Mouse (Mus musculus): Measurements from ENCODE around the gene Son. TPM values are rescaled to one million over a fixed set of nuclear protein-coding genes. Genes with fewer than 3 reads are reported as not detected.

Gene Son
- polyA plus RNA-seq, 1 experiment, result 192 TPM

GRCm38 (mm10) chr16:91618511-91619501, 28.5 kb upstream of the Son start, which contains the start of gene Dnajc28:
Dnajc28 (minus strand) TSS chr16:91619026.
- H3K9me3 ChIP-seq (replicated peaks; ENCODE audit: control insufficient read depth, insufficient read depth, low read length, poor library complexity, severe bottlenecking), result no peaks in the 10 kb centered on the region
- no peaks in the 10 kb centered on the region for H3K27me3 ChIP-seq (ENCODE audit: control insufficient read depth, insufficient read depth, low read length, poor library complexity, severe bottlenecking)
- TF ChIP-seq EP300 (IDR thresholded peaks at IDR 0.05; ENCODE audit: insufficient read depth, low read depth, low read length) (no peak), POLR2A (IDR thresholded peaks at IDR 0.05; ENCODE audit: insufficient read depth, low read length) (peak; percentile 32), CTCF (IDR thresholded peaks at IDR 0.05; ENCODE audit: low read depth, low read length) (no peak)
- H3K36me3 ChIP-seq (ENCODE audit: control insufficient read depth, insufficient read depth, low read length, poor library complexity, severe bottlenecking), result peaks cover 31% of the 10 kb centered on the region
- H3K27ac ChIP-seq (ENCODE audit: insufficient read depth, low read length), result peak within 1 kb of the TSS; percentile 8; the same call in 1 of the 2 replicates
- H3K4me1 ChIP-seq (ENCODE audit: control insufficient read depth, insufficient read depth, low read length), result peaks cover 2% of the 10 kb centered on the region
- peak within 1 kb of the TSS; percentile 87 for H3K9ac ChIP-seq (ENCODE audit: low read depth, poor library complexity, severe bottlenecking)
- peak within 1 kb of the TSS; percentile 99 for H3K4me3 ChIP-seq (ENCODE audit: low read depth, low read length)

- TF ChIP-seq EP300 (IDR thresholded peaks at IDR 0.05; ENCODE audit: insufficient read depth, low read depth, low read length), result no peak
- no peak for TF ChIP-seq CTCF (IDR thresholded peaks at IDR 0.05; ENCODE audit: low read depth, low read length)
- TF ChIP-seq POLR2A (IDR thresholded peaks at IDR 0.05; ENCODE audit: insufficient read depth, low read length), result no peak
- Histone ChIP-seq H3K9ac (ENCODE audit: low read depth, poor library complexity, severe bottlenecking) (no peak overlapping the region), H3K9me3 (replicated peaks; ENCODE audit: control insufficient read depth, insufficient read depth, low read length, poor library complexity, severe bottlenecking) (no peaks in the 10 kb centered on the region), H3K36me3 (ENCODE audit: control insufficient read depth, insufficient read depth, low read length, poor library complexity, severe bottlenecking) (peaks cover 43% of the 10 kb centered on the region), H3K27me3 (ENCODE audit: control insufficient read depth, insufficient read depth, low read length, poor library complexity, severe bottlenecking) (no peaks in the 10 kb centered on the region), H3K27ac (ENCODE audit: insufficient read depth, low read length) (peak overlapping the region; percentile 8; the same call in 1 of the 2 replicates), H3K4me1 (ENCODE audit: control insufficient read depth, insufficient read depth, low read length) (peaks cover 2% of the 10 kb centered on the region), H3K4me3 (ENCODE audit: low read depth, low read length) (no peak overlapping the region)
Observed at GRCm38 (mm10) chr16:91620185-91620584, 27.1 kb upstream of the Son start.

- peaks cover 51% of the 10 kb centered on the region for H3K36me3 ChIP-seq (ENCODE audit: control insufficient read depth, insufficient read depth, low read length, poor library complexity, severe bottlenecking)
- peak overlapping the region; percentile 76 for H3K27ac ChIP-seq (ENCODE audit: insufficient read depth, low read length)
- no peaks in the 10 kb centered on the region for H3K9me3 ChIP-seq (replicated peaks; ENCODE audit: control insufficient read depth, insufficient read depth, low read length, poor library complexity, severe bottlenecking)
- no peak overlapping the region for H3K4me3 ChIP-seq (ENCODE audit: low read depth, low read length)
- H3K27me3 ChIP-seq (ENCODE audit: control insufficient read depth, insufficient read depth, low read length, poor library complexity, severe bottlenecking), result no peaks in the 10 kb centered on the region
- H3K4me1 ChIP-seq (ENCODE audit: control insufficient read depth, insufficient read depth, low read length), result peaks cover 2% of the 10 kb centered on the region
- H3K9ac ChIP-seq (ENCODE audit: low read depth, poor library complexity, severe bottlenecking), result no peak overlapping the region
- TF ChIP-seq CTCF (IDR thresholded peaks at IDR 0.05; ENCODE audit: low read depth, low read length) (no peak), EP300 (IDR thresholded peaks at IDR 0.05; ENCODE audit: insufficient read depth, low read depth, low read length) (no peak), POLR2A (IDR thresholded peaks at IDR 0.05; ENCODE audit: insufficient read depth, low read length) (no peak)
Observed at GRCm38 (mm10) chr16:91620991-91621390, 26.3 kb upstream of the Son start.

GRCm38 (mm10) chr16:91623074-91623473, 24.2 kb upstream of the Son start:
- peaks cover 2% of the 10 kb centered on the region for H3K4me1 ChIP-seq (ENCODE audit: control insufficient read depth, insufficient read depth, low read length)
- TF ChIP-seq CTCF (IDR thresholded peaks at IDR 0.05; ENCODE audit: low read depth, low read length) (no peak), EP300 (IDR thresholded peaks at IDR 0.05; ENCODE audit: insufficient read depth, low read depth, low read length) (no peak), POLR2A (IDR thresholded peaks at IDR 0.05; ENCODE audit: insufficient read depth, low read length) (no peak)
- peaks cover 67% of the 10 kb centered on the region for H3K36me3 ChIP-seq (ENCODE audit: control insufficient read depth, insufficient read depth, low read length, poor library complexity, severe bottlenecking)
- no peak overlapping the region for H3K4me3 ChIP-seq (ENCODE audit: low read depth, low read length)
- no peaks in the 10 kb centered on the region for H3K9me3 ChIP-seq (replicated peaks; ENCODE audit: control insufficient read depth, insufficient read depth, low read length, poor library complexity, severe bottlenecking)
- no peak overlapping the region for H3K9ac ChIP-seq (ENCODE audit: low read depth, poor library complexity, severe bottlenecking)
- H3K27me3 ChIP-seq (ENCODE audit: control insufficient read depth, insufficient read depth, low read length, poor library complexity, severe bottlenecking), result no peaks in the 10 kb centered on the region
- H3K27ac ChIP-seq (ENCODE audit: insufficient read depth, low read length), result no peak overlapping the region

GRCm38 (mm10) chr16:91627831-91628230, 19.5 kb upstream of the Son start:
- H3K27me3 ChIP-seq (ENCODE audit: control insufficient read depth, insufficient read depth, low read length, poor library complexity, severe bottlenecking), result no peaks in the 10 kb centered on the region
- TF ChIP-seq EP300 (IDR thresholded peaks at IDR 0.05; ENCODE audit: insufficient read depth, low read depth, low read length), result no peak
- TF ChIP-seq POLR2A (IDR thresholded peaks at IDR 0.05; ENCODE audit: insufficient read depth, low read length), result no peak
- no peak for TF ChIP-seq CTCF (IDR thresholded peaks at IDR 0.05; ENCODE audit: low read depth, low read length)
- H3K36me3 ChIP-seq (ENCODE audit: control insufficient read depth, insufficient read depth, low read length, poor library complexity, severe bottlenecking), result peaks cover 84% of the 10 kb centered on the region

GRCm38 (mm10) chr16:91628673-91629072, 18.6 kb upstream of the Son start:
- Histone ChIP-seq H3K4me3 (ENCODE audit: low read depth, low read length) (no peak overlapping the region), H3K27me3 (ENCODE audit: control insufficient read depth, insufficient read depth, low read length, poor library complexity, severe bottlenecking) (no peaks in the 10 kb centered on the region), H3K36me3 (ENCODE audit: control insufficient read depth, insufficient read depth, low read length, poor library complexity, severe bottlenecking) (peaks cover 82% of the 10 kb centered on the region), H3K9ac (ENCODE audit: low read depth, poor library complexity, severe bottlenecking) (no peak overlapping the region), H3K27ac (ENCODE audit: insufficient read depth, low read length) (no peak overlapping the region), H3K4me1 (ENCODE audit: control insufficient read depth, insufficient read depth, low read length) (no peaks in the 10 kb centered on the region), H3K9me3 (replicated peaks; ENCODE audit: control insufficient read depth, insufficient read depth, low read length, poor library complexity, severe bottlenecking) (no peaks in the 10 kb centered on the region)
- TF ChIP-seq POLR2A (IDR thresholded peaks at IDR 0.05; ENCODE audit: insufficient read depth, low read length) (no peak), EP300 (IDR thresholded peaks at IDR 0.05; ENCODE audit: insufficient read depth, low read depth, low read length) (no peak), CTCF (IDR thresholded peaks at IDR 0.05; ENCODE audit: low read depth, low read length) (no peak)

More at GRCm38 (mm10) chr16:91627831-91628230, 19.5 kb upstream of the Son start:
- H3K4me1 ChIP-seq (ENCODE audit: control insufficient read depth, insufficient read depth, low read length), result no peaks in the 10 kb centered on the region
- H3K27ac ChIP-seq (ENCODE audit: insufficient read depth, low read length), result no peak overlapping the region
- H3K4me3 ChIP-seq (ENCODE audit: low read depth, low read length), result no peak overlapping the region
- H3K9ac ChIP-seq (ENCODE audit: low read depth, poor library complexity, severe bottlenecking), result no peak overlapping the region
- H3K9me3 ChIP-seq (replicated peaks; ENCODE audit: control insufficient read depth, insufficient read depth, low read length, poor library complexity, severe bottlenecking), result no peaks in the 10 kb centered on the region
